Mouse (Mus musculus) myocyte (in vitro differentiated cells): Measurements from ENCODE around the gene Dlg3. TPM values are rescaled to one million over a fixed set of nuclear protein-coding genes. Genes with fewer than 3 reads are reported as not detected.

Experiments used
- H3K27me3 ChIP-seq: one replicate; pipeline ENCODE4 v1.6.1; 2011; ENCODE audit not compliant: control insufficient read depth, insufficient read depth, insufficient read length
- H3K36me3 ChIP-seq: one replicate; pipeline ENCODE4 v1.6.1; 2011; ENCODE audit not compliant: control insufficient read depth, insufficient read depth
- H3K4me2 ChIP-seq: one replicate; pipeline ENCODE4 v1.6.1; 2011; ENCODE audit warnings: low read depth, control low read depth
- H3K4me3 ChIP-seq: one replicate; pipeline ENCODE4 v1.5.1; 2011; ENCODE audit warnings: mild to moderate bottlenecking, control low read depth, moderate library complexity
- H3K79me2 ChIP-seq: one replicate; pipeline ENCODE4 v1.6.1; 2011; ENCODE audit not compliant: control insufficient read depth, insufficient read depth
- H3ac ChIP-seq: one replicate; pipeline ENCODE4 v1.6.1; 2011; ENCODE audit not compliant: control insufficient read depth, insufficient read length
- CEBPB ChIP-seq: IDR thresholded peaks from 2 replicates; pipeline ENCODE4 v1.6.1; 2011; ENCODE audit warnings: mild to moderate bottlenecking, moderate library complexity; ENCODE audit not compliant: poor library complexity, insufficient read depth, severe bottlenecking
- E2F4 ChIP-seq: IDR thresholded peaks from one replicate; pipeline ENCODE4 v1.6.1; 2011; ENCODE audit warnings: mild to moderate bottlenecking, control low read depth, moderate library complexity; ENCODE audit not compliant: insufficient read depth
- MAX ChIP-seq: IDR thresholded peaks from one replicate; pipeline ENCODE4 v1.6.1; 2011; ENCODE audit warnings: low read depth, mild to moderate bottlenecking, control low read depth
- MYOD1 ChIP-seq, 3 experiments: IDR thresholded peaks; one replicate each; pipeline ENCODE4 v1.6.1; 2011; ENCODE audit warnings: control low read depth in 2 of 3, low read depth in 2 of 3, mild to moderate bottlenecking in 2 of 3, moderate library complexity in 1 of 3; ENCODE audit not compliant: insufficient read length in 2 of 3, control insufficient read depth in 1 of 3
- MYOG ChIP-seq, 3 experiments: IDR thresholded peaks; one replicate each; pipeline ENCODE4 v1.6.1; 2011; ENCODE audit warnings: control low read depth in 2 of 3, low read depth in 2 of 3, mild to moderate bottlenecking in 2 of 3; ENCODE audit not compliant: insufficient read length in 2 of 3, control insufficient read depth in 1 of 3, insufficient read depth in 1 of 3
- POLR2A ChIP-seq: IDR thresholded peaks from one replicate; pipeline ENCODE4 v1.6.1; 2011; ENCODE audit warnings: low read depth, mild to moderate bottlenecking, control low read depth, moderate library complexity; ENCODE audit not compliant: insufficient read length
- POLR2AphosphoS2 ChIP-seq: IDR thresholded peaks from one replicate; pipeline ENCODE4 v1.6.1; 2011; ENCODE audit warnings: low read depth, control low read depth; ENCODE audit not compliant: insufficient read length
- REST ChIP-seq: IDR thresholded peaks from one replicate; pipeline ENCODE4 v1.6.1; 2011; ENCODE audit warnings: mild to moderate bottlenecking, control low read depth, moderate library complexity; ENCODE audit not compliant: insufficient read depth, insufficient read length
- SRF ChIP-seq: IDR thresholded peaks from one replicate; pipeline ENCODE4 v1.6.1; 2011; ENCODE audit warnings: low read depth; ENCODE audit not compliant: control insufficient read depth, insufficient read length
- TCF12 ChIP-seq: IDR thresholded peaks from one replicate; pipeline ENCODE4 v1.6.1; 2011; ENCODE audit warnings: mild to moderate bottlenecking, control low read depth; ENCODE audit not compliant: poor library complexity, insufficient read depth, severe bottlenecking
- TCF3 ChIP-seq: IDR thresholded peaks from one replicate; pipeline ENCODE4 v1.6.1; 2011; ENCODE audit warnings: low read depth, control low read depth; ENCODE audit not compliant: insufficient read length
- USF1 ChIP-seq: IDR thresholded peaks from one replicate; pipeline ENCODE4 v1.6.1; 2011; ENCODE audit warnings: low read depth, mild to moderate bottlenecking, control low read depth, moderate library complexity
- polyA plus RNA-seq: library from polyadenylated mRNA; unstranded; fragments of >200 nt; fragmentation: generic; extraction: Trizol; gene quantifications from one replicate; pipeline ENCODE4 v1.2.1, GENCODE M21; 2012; ENCODE audit warnings: missing spikeins

Gene Dlg3
- polyA plus RNA-seq, 1 experiment, result 3.8 TPM

DNA sequence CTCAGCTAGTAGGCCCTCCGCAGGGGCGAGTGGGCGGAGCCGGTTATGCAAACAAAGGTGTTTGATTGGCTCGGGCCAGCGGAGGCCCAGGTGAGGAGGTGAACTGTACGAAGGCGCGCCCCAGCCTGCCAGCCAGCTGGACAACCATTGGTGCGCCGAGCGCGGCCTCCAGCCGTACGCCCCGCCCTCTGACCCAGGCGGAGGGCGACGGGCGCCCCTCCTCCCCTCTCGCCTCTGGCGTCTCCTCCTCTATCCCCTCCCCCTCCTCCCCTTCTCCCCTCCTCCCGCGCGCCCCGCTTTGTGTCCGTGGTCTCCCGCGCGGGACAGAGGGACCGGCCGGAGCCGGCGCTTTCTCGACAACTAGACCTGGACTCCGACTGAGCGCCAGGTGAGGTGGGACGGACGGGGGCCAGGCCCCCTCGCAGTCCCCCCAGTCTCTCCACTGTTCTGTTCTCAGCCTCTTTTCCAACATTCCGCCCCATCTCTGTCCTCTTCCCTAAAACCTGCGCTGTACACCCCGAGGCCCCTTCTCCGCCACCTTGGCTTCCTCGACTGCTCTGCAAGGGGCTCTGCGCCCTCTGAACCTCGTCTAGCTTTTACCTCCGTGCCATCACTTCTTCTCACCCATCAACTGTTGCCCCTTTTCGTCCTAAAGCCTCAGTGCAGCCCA is 9.6 kb downstream of the Dlg3 start:
- Histone ChIP-seq H3K79me2 (no peaks in the 10 kb centered on the region), H3K4me3 (peak overlapping the region; percentile 30), H3K27me3 (no peaks in the 10 kb centered on the region), H3K4me2 (peak overlapping the region; percentile 73), H3ac (no peak overlapping the region), H3K36me3 (no peaks in the 10 kb centered on the region)
- no peak for TF ChIP-seq USF1
- no peak for TF ChIP-seq TCF12
- TF ChIP-seq SRF, result no peak
- peak; percentile 27 for TF ChIP-seq POLR2A

- Histone ChIP-seq H3K27me3 (no peaks in the 10 kb centered on the region), H3K4me3 (peak overlapping the region; percentile 30), H3K36me3 (no peaks in the 10 kb centered on the region), H3K79me2 (no peaks in the 10 kb centered on the region), H3K4me2 (peak overlapping the region; percentile 73), H3ac (no peak overlapping the region)
- TF ChIP-seq CEBPB, result no peak
- TF ChIP-seq POLR2AphosphoS2, result no peak
- TF ChIP-seq TCF3, result no peak
- no peak for TF ChIP-seq TCF12
- no peak for TF ChIP-seq MAX
- no peak for TF ChIP-seq USF1
- no peak for TF ChIP-seq E2F4
These were observed 10.2 kb downstream of the Dlg3 start for GRCm38 (mm10) chrX:100777655-100778234.

DNA sequence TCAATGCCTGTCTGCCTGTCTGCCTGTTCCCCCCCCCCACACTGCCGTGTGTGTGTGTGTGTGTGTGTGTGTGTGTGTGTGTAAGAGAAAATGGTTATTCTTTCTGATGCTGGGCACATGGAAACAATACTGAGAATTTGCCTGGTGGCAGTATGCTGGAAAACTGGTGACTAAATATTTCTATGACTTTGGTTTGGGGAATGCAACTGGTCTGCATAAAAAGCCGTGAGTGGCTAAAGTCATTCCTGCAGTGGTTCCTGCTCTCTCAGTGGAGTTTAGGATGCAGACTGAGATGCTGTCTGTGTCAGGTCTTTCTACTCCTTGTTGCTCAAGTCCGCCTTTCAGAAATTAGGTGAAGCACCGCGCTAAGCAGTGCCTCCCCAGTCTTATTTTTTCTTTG is 10.9 kb downstream of the Dlg3 start:
- TF ChIP-seq MAX, result no peak
- no peaks in the 10 kb centered on the region for H3K36me3 ChIP-seq
- H3ac ChIP-seq, result no peak overlapping the region
- H3K4me3 ChIP-seq, result no peak overlapping the region
- no peaks in the 10 kb centered on the region for H3K27me3 ChIP-seq
- H3K79me2 ChIP-seq, result no peaks in the 10 kb centered on the region
- H3K4me2 ChIP-seq, result peak overlapping the region; percentile 73

- no peaks in the 10 kb centered on the region for H3K27me3 ChIP-seq
- H3K4me2 ChIP-seq, result no peak overlapping the region
- no peaks in the 10 kb centered on the region for H3K79me2 ChIP-seq
- no peak overlapping the region for H3K4me3 ChIP-seq
- no peaks in the 10 kb centered on the region for H3K36me3 ChIP-seq
- no peak overlapping the region for H3ac ChIP-seq
- TF ChIP-seq MYOG (IDR thresholded peaks at IDR 0.05; ENCODE audit: control insufficient read depth in 1 of 3, insufficient read depth in 1 of 3, insufficient read length in 2 of 3, low read depth in 2 of 3) (no peak), SRF (no peak), USF1 (no peak), E2F4 (no peak)
These were observed 21.8 kb downstream of the Dlg3 start for GRCm38 (mm10) chrX:100789322-100789721.

DNA sequence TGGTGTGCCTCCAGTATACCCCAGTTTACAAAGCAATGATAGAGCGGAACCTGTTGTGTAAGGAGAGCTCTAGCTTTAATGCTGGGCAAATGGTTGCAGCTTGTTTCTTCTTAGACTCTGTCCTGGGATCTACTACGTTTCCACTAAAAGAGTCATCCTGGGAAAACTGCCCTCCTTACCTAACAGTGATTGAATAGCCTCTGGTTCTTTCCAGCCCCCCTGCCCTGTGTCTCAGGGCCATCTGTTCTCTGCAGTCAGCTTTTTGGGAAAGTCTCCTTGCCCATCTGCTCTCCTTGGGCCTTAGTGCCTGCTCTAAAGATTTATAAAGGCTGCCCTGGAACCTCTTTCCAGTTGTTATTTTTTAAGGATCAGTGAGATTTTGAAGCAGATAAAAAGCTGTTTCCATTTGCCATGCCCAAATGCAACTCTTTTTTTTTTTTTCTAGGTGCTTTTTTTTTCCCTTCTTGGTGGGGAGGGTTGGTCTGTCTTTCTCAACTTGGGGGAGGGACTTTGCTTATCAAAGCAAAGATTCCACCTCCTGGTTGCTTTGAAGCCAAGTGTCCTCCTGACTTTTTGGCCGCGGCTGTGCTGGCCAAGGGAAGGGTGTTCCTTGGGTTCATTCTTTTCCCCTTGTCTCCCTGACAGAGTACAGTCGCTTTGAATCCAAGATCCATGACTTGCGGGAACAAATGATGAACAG is 28.7 kb downstream of the Dlg3 start:
- no peaks in the 10 kb centered on the region for H3K27me3 ChIP-seq

DNA sequence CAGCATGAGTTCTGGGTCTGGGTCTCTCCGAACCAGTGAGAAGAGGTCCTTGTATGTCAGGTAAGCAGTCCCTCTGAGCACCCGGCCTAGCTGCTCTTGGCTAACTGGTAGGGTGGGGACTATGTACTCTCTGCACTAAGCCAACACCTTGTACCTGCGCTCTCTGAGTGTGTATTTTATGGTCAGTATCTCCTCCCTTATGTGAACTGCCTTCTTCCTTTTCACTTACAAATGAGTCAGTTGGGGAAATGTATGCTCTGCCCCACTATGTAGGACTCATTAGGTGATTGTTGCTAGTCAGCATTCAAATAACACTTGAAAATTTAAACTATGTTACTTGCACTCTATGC is 29.2 kb downstream of the Dlg3 start:
- no peak for TF ChIP-seq TCF12
- TF ChIP-seq POLR2A, result no peak
- TF ChIP-seq E2F4, result no peak
- no peak for TF ChIP-seq REST
- TF ChIP-seq MYOD1 (IDR thresholded peaks at IDR 0.05; ENCODE audit: control insufficient read depth in 1 of 3, insufficient read length in 2 of 3, low read depth in 2 of 3), result no peak
- no peak for TF ChIP-seq TCF3
- no peak for TF ChIP-seq MAX
- no peak for TF ChIP-seq SRF
- TF ChIP-seq MYOG (IDR thresholded peaks at IDR 0.05; ENCODE audit: control insufficient read depth in 1 of 3, insufficient read depth in 1 of 3, insufficient read length in 2 of 3, low read depth in 2 of 3), result no peak
- TF ChIP-seq USF1, result no peak
- TF ChIP-seq POLR2AphosphoS2, result no peak
- TF ChIP-seq CEBPB, result no peak
- Histone ChIP-seq H3ac (no peak overlapping the region), H3K4me3 (no peak overlapping the region), H3K27me3 (no peaks in the 10 kb centered on the region), H3K79me2 (no peaks in the 10 kb centered on the region), H3K36me3 (no peaks in the 10 kb centered on the region), H3K4me2 (no peak overlapping the region)

More for the DNA sequence above, 28.7 kb downstream of the Dlg3 start:
- TF ChIP-seq MAX (no peak), POLR2AphosphoS2 (no peak), MYOG (IDR thresholded peaks at IDR 0.05; ENCODE audit: control insufficient read depth in 1 of 3, insufficient read depth in 1 of 3, insufficient read length in 2 of 3, low read depth in 2 of 3) (no peak), REST (no peak), SRF (no peak), E2F4 (no peak), USF1 (no peak), CEBPB (no peak), POLR2A (no peak), MYOD1 (IDR thresholded peaks at IDR 0.05; ENCODE audit: control insufficient read depth in 1 of 3, insufficient read length in 2 of 3, low read depth in 2 of 3) (no peak), TCF12 (no peak), TCF3 (no peak)
- H3K79me2 ChIP-seq, result no peaks in the 10 kb centered on the region
- no peak overlapping the region for H3K4me3 ChIP-seq
- no peaks in the 10 kb centered on the region for H3K36me3 ChIP-seq
- no peak overlapping the region for H3K4me2 ChIP-seq
- H3ac ChIP-seq, result no peak overlapping the region
